Mouse (Mus musculus): ENCODE results near the gene Gpr179. TPM values are rescaled to one million over a fixed set of nuclear protein-coding genes. Genes with fewer than 3 reads are reported as not detected.

Gene Gpr179
- 0.05 and 0.07 TPM in 2 replicates for polyA plus RNA-seq (2016; fragmentation: Nextera tagmentation; extraction: Ambion mirVana)

- H3K9me3 ChIP-seq, result no peaks in the 10 kb centered on the region
- WGBS, result 63% methylated on average over 3 of the region's 3 CpGs
- peaks cover 28% of the 10 kb centered on the region for H3K4me1 ChIP-seq
- H3K27ac ChIP-seq (replicated peaks), result no peak within 1 kb of the TSS
- no peak for DNase-seq (ENCODE audit: low spot score)
- no peaks in the 10 kb centered on the region for H3K36me3 ChIP-seq (replicated peaks)
- H3K4me3 ChIP-seq, result 0 out of 2 replicates have a peak within 1 kb of the TSS, but pooled peaks have one; percentile 8
- no peaks in the 10 kb centered on the region for H3K27me3 ChIP-seq (replicated peaks; ENCODE audit: low read depth, poor library complexity, severe bottlenecking)
Observed at GRCm38 (mm10) chr11:97352027-97352684, at the start of gene Gpr179. TSS of gene Gpr179 (minus strand) at chr11:97352077.

- peaks cover 51% of the 10 kb centered on the region for H3K27me3 ChIP-seq (replicated peaks; ENCODE audit: low read depth, poor library complexity, severe bottlenecking)
- whole genome bisulfite sequencing, result 24% methylated on average over 6 of the region's 6 CpGs
- H3K4me3 ChIP-seq, result peak overlapping the region; percentile 55; the same call in 1 of the 2 replicates
- H3K27ac ChIP-seq (replicated peaks), result no peak overlapping the region; the same call in 1 of the 2 replicates
- peaks cover 24% of the 10 kb centered on the region for H3K36me3 ChIP-seq (replicated peaks)
- no peak for DNase-seq (ENCODE audit: low spot score)
- peaks cover 51% of the 10 kb centered on the region for H3K4me1 ChIP-seq
- H3K9me3 ChIP-seq, result no peaks in the 10 kb centered on the region
Observed at GRCm38 (mm10) chr11:97401082-97401481, 49.2 kb upstream of the Gpr179 start.

- DNase-seq (ENCODE audit: low spot score), result peak; percentile 90
- WGBS, result 5% methylated on average over 23 of the region's 23 CpGs
- no peak overlapping the region; the same call in 1 of the 2 replicates for H3K27ac ChIP-seq (replicated peaks)
- H3K9me3 ChIP-seq, result no peaks in the 10 kb centered on the region
- H3K27me3 ChIP-seq (replicated peaks; ENCODE audit: low read depth, poor library complexity, severe bottlenecking), result peaks cover 42% of the 10 kb centered on the region
- H3K4me1 ChIP-seq, result peaks cover 42% of the 10 kb centered on the region
- peak overlapping the region; percentile 55 for H3K4me3 ChIP-seq
- H3K36me3 ChIP-seq (replicated peaks), result peaks cover 33% of the 10 kb centered on the region
Observed at GRCm38 (mm10) chr11:97399958-97400710, 48.3 kb upstream of the Gpr179 start.

DNA sequence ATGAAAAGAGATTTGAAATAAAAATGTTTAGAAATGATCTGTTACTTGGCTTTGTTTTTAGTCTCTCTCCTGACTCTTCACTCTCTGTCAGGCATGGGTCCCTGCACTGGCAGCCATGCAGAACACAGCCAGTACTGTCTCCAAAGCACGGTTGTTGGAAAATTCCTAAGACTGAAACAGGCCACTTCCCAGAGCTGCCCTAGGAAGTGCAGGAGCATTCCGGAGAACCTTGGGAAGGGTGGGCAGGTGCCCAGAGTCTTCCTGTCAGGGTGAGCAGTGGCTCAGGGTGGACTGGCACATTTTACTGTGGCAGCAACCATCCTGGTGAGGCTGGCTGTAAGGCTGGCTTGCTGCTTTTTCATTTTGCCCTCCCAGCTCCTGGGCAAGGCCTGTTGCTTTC lies 46.6 kb upstream of the Gpr179 start:
- WGBS, result 78% methylated on average over 2 of the region's 2 CpGs
- no peak overlapping the region for H3K27ac ChIP-seq (replicated peaks)
- H3K4me1 ChIP-seq, result peaks cover 25% of the 10 kb centered on the region
- H3K4me3 ChIP-seq, result no peak overlapping the region
- no peaks in the 10 kb centered on the region for H3K9me3 ChIP-seq
- H3K27me3 ChIP-seq (replicated peaks; ENCODE audit: low read depth, poor library complexity, severe bottlenecking), result peaks cover 26% of the 10 kb centered on the region
- H3K36me3 ChIP-seq (replicated peaks), result peaks cover 49% of the 10 kb centered on the region
- DNase-seq (ENCODE audit: low spot score), result no peak

DNA sequence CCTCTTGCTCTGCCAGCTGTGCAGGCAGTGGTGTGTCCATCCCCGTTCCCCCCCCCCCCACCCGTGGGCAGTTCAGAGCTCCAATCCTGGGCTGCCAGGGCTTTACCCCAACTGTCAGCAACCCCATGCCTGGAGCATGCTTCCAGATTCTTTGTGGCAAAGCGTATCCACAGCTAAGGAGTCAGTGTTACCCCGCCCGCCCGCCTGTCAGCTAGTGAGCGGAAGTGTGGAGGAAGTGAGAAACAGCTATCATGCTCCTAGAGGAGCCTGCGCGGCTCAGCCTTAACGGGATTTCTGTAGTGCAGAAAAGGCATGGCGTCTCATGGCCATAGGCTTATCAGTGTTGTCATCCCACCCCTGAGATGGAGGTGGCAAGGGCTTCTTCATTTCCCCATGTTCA lies 42.3 kb upstream of the Gpr179 start:
- no peak overlapping the region for H3K27ac ChIP-seq (replicated peaks)
- no peak overlapping the region for H3K4me3 ChIP-seq
- WGBS, result 83% methylated on average over 11 of the region's 11 CpGs
- no peaks in the 10 kb centered on the region for H3K9me3 ChIP-seq
- no peaks in the 10 kb centered on the region for H3K4me1 ChIP-seq
- H3K36me3 ChIP-seq (replicated peaks), result peaks cover 88% of the 10 kb centered on the region
- H3K27me3 ChIP-seq (replicated peaks; ENCODE audit: low read depth, poor library complexity, severe bottlenecking), result no peaks in the 10 kb centered on the region
- DNase-seq (ENCODE audit: low spot score), result no peak

GRCm38 (mm10) chr11:97393658-97394057 lies 41.8 kb upstream of the Gpr179 start:
- H3K4me1 ChIP-seq, result no peaks in the 10 kb centered on the region
- no peak for DNase-seq (ENCODE audit: low spot score)
- H3K4me3 ChIP-seq, result no peak overlapping the region
- H3K27ac ChIP-seq (replicated peaks), result no peak overlapping the region
- H3K9me3 ChIP-seq, result no peaks in the 10 kb centered on the region
- WGBS, result 71% methylated on average over 11 of the region's 11 CpGs
- H3K36me3 ChIP-seq (replicated peaks), result peaks cover 89% of the 10 kb centered on the region
- H3K27me3 ChIP-seq (replicated peaks; ENCODE audit: low read depth, poor library complexity, severe bottlenecking), result no peaks in the 10 kb centered on the region

- no peaks in the 10 kb centered on the region for H3K9me3 ChIP-seq
- H3K4me3 ChIP-seq, result no peak overlapping the region
- H3K27me3 ChIP-seq (replicated peaks; ENCODE audit: low read depth, poor library complexity, severe bottlenecking), result no peaks in the 10 kb centered on the region
- WGBS, result 87% methylated on average over 8 of the region's 8 CpGs
- no peak overlapping the region for H3K27ac ChIP-seq (replicated peaks)
- no peaks in the 10 kb centered on the region for H3K4me1 ChIP-seq
- no peak for DNase-seq (ENCODE audit: low spot score)
- peaks cover 92% of the 10 kb centered on the region for H3K36me3 ChIP-seq (replicated peaks)
Observed at GRCm38 (mm10) chr11:97389127-97389526, 37.2 kb upstream of the Gpr179 start.

DNA sequence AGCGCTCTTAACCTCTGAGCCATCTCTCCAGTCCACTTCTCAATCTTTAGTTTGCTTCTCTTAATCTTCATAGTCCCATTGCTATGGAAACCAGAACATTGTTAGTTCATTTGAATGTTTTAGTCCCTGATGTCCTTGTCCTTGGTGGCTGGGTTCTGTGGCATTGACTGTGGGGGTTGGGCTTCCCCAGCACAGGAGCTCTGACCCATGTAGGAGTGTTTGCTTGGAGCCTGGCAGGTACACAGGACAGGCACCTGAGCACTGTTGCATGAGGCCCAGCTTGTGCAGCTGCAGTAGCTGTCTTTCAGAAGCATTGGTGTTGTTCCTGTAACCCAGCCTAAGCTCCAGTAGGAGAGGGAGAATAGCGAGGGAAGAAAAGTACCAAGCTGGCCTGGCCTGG lies 35.9 kb upstream of the Gpr179 start:
- Histone ChIP-seq H3K27me3 (replicated peaks; ENCODE audit: low read depth, poor library complexity, severe bottlenecking) (no peaks in the 10 kb centered on the region), H3K36me3 (replicated peaks) (peaks cover 92% of the 10 kb centered on the region), H3K27ac (replicated peaks) (no peak overlapping the region), H3K4me3 (no peak overlapping the region), H3K4me1 (no peaks in the 10 kb centered on the region), H3K9me3 (no peaks in the 10 kb centered on the region)
- 91% methylated on average over 2 of the region's 2 CpGs for WGBS
- DNase-seq (ENCODE audit: low spot score), result no peak

DNA sequence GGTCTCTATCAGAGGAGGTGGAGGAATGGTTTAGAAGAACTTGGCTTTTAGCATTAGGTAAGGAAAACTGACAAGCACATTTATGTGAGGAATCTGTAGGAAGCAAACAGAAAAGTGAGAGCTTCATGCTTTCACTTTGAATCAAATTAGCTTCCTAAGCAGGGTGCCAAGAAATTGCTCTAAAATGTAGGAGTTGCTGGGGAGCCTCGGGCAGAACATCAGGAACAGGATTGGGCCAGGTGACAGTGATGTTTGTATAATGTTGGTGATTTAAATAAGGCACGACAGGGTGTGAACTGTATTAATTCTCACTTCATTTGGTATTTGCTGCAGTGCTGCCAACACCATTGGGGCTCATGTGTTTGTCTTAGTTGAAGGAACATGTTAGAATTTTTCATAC lies 31.9 kb upstream of the Gpr179 start:
- no peaks in the 10 kb centered on the region for H3K4me1 ChIP-seq
- no peaks in the 10 kb centered on the region for H3K9me3 ChIP-seq
- H3K36me3 ChIP-seq (replicated peaks), result peaks cover 86% of the 10 kb centered on the region
- WGBS, result 73% methylated on average over 2 of the region's 2 CpGs
- H3K27ac ChIP-seq (replicated peaks), result no peak overlapping the region
- H3K27me3 ChIP-seq (replicated peaks; ENCODE audit: low read depth, poor library complexity, severe bottlenecking), result no peaks in the 10 kb centered on the region
- DNase-seq (ENCODE audit: low spot score), result no peak
- no peak overlapping the region for H3K4me3 ChIP-seq

GRCm38 (mm10) chr11:97383017-97383416 lies 31.1 kb upstream of the Gpr179 start:
- peaks cover 88% of the 10 kb centered on the region for H3K36me3 ChIP-seq (replicated peaks)
- no peaks in the 10 kb centered on the region for H3K4me1 ChIP-seq
- no peaks in the 10 kb centered on the region for H3K27me3 ChIP-seq (replicated peaks; ENCODE audit: low read depth, poor library complexity, severe bottlenecking)
- WGBS, result 90% methylated on average over 2 of the region's 2 CpGs
- no peaks in the 10 kb centered on the region for H3K9me3 ChIP-seq
- no peak overlapping the region for H3K27ac ChIP-seq (replicated peaks)
- no peak for DNase-seq (ENCODE audit: low spot score)
- H3K4me3 ChIP-seq, result no peak overlapping the region

DNA sequence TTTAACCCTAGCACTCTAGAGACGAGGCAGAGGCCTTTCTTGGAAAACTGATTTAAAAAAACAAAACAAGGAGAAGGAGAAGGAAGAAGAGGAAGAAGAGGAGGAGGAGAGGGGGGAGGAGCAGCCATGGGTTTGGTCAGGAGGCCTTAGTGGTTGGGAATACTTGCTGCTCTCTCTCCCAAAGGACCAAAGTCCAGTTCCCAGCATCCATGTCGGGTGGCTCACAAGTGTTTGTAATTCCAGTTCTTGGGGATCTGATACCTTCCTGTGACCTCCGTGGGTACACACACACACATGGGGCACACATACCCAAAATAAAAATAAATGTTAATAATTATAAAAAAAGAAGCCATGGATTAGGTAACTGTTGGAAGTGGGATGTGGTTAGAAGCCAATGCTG lies 28.2 kb upstream of the Gpr179 start:
- Histone ChIP-seq H3K4me1 (no peaks in the 10 kb centered on the region), H3K9me3 (no peaks in the 10 kb centered on the region), H3K27me3 (replicated peaks; ENCODE audit: low read depth, poor library complexity, severe bottlenecking) (no peaks in the 10 kb centered on the region), H3K36me3 (replicated peaks) (peaks cover 91% of the 10 kb centered on the region), H3K4me3 (no peak overlapping the region), H3K27ac (replicated peaks) (no peak overlapping the region)
- no peak for DNase-seq (ENCODE audit: low spot score)
- 80% methylated on average over 3 of the region's 3 CpGs for WGBS

DNA sequence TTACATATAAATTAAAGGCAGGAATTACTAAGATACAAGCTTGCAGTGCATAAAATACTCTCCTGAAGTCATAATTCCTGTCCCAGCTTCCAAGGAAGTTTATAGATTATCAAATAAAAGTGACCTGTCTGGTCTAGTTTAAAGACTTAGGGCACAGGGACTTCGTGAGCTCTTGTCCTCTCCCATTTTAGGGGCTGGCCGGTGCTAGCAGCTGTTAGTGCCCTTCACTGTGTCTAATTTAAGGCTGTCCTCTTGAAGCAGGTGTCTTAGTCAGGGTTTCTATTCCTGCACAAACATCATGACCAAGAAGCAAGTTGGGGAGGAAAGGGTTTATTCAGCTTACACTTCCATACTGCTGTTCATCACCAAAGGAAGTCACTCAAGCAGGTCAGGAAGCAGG lies 21.5 kb upstream of the Gpr179 start:
- Histone ChIP-seq H3K27ac (replicated peaks) (no peak overlapping the region), H3K27me3 (replicated peaks; ENCODE audit: low read depth, poor library complexity, severe bottlenecking) (no peaks in the 10 kb centered on the region), H3K9me3 (no peaks in the 10 kb centered on the region), H3K4me3 (no peak overlapping the region), H3K4me1 (no peaks in the 10 kb centered on the region), H3K36me3 (replicated peaks) (peaks cover 61% of the 10 kb centered on the region)
- 91% methylated on average over 2 of the region's 2 CpGs for WGBS
- DNase-seq (ENCODE audit: low spot score), result no peak
